Mouse (Mus musculus) ES-E14 (cell line): Measurements from ENCODE around the gene S100pbp. TPM values are rescaled to one million over a fixed set of nuclear protein-coding genes. Genes with fewer than 3 reads are reported as not detected.
A peak's percentile ranks its signal among the peaks of the same experiment; 100 is the strongest.

ENCODE experiments used
- DNase-seq: peaks from one replicate; pipeline ENCODE4 v3.0.0-alpha.2; 2013; ENCODE audit warnings: low read depth, low spot score
- H3K27ac ChIP-seq: 2 replicates; pipeline ENCODE4 v1.5.1; 2012; ENCODE audit warnings: low read depth, mild to moderate bottlenecking, low read length, moderate library complexity, mixed read lengths; ENCODE audit not compliant: poor library complexity, insufficient read depth, severe bottlenecking
- H3K36me3 ChIP-seq: 2 replicates; pipeline ENCODE4 v1.6.1; 2012; ENCODE audit warnings: mild to moderate bottlenecking, low read length, moderate library complexity, mixed read lengths; ENCODE audit not compliant: control insufficient read depth, poor library complexity, insufficient read depth, severe bottlenecking
- H3K4me1 ChIP-seq, 2 experiments: fragments of 150-350 bp in 1 of 2; sonication (generic) in 1 of 2; 2 replicates each; pipeline ENCODE4 v1.6.1; 2012; ENCODE audit warnings: low read length in 2 of 2, mild to moderate bottlenecking in 1 of 2, mixed read lengths in 1 of 2; ENCODE audit not compliant: control insufficient read depth in 2 of 2, insufficient read depth in 2 of 2, poor library complexity in 1 of 2
- H3K4me3 ChIP-seq, 2 experiments: fragments of 150-350 bp in 1 of 2; sonication (generic) in 1 of 2; 2 replicates each; pipeline ENCODE4 v1.5.1; 2012; ENCODE audit warnings: low read length in 2 of 2, low read depth in 1 of 2, mild to moderate bottlenecking in 1 of 2, mixed read lengths in 1 of 2; ENCODE audit not compliant: insufficient read depth in 1 of 2, poor library complexity in 1 of 2, severe bottlenecking in 1 of 2
- H3K9ac ChIP-seq: 2 replicates; pipeline ENCODE4 v1.6.1; 2012; ENCODE audit warnings: low read depth, mild to moderate bottlenecking, low read length, mixed read lengths; ENCODE audit not compliant: poor library complexity, insufficient read depth, severe bottlenecking
- H3K9me3 ChIP-seq: fragments of 150-350 bp; sonication (generic); 2 replicates; pipeline ENCODE4 v1.6.1; 2012; ENCODE audit warnings: low read depth, mild to moderate bottlenecking, low read length; ENCODE audit not compliant: control insufficient read depth, insufficient read depth
- CHD2 ChIP-seq: IDR thresholded peaks from 2 replicates; pipeline ENCODE4 v1.6.1; 2014; ENCODE audit warnings: mild to moderate bottlenecking, low read depth, low read length, inconsistent platforms
- HCFC1 ChIP-seq: IDR thresholded peaks from 2 replicates; pipeline ENCODE4 v1.6.1; 2012; ENCODE audit warnings: low read length, inconsistent platforms, borderline replicate concordance; ENCODE audit not compliant: insufficient read depth
- MAFK ChIP-seq: IDR thresholded peaks from 2 replicates; pipeline ENCODE4 v1.6.1; 2014; ENCODE audit warnings: mild to moderate bottlenecking, low read depth, low read length, inconsistent platforms; ENCODE audit not compliant: insufficient read depth
- ZC3H11A ChIP-seq: IDR thresholded peaks from 2 replicates; pipeline ENCODE4 v1.6.1; 2012; ENCODE audit warnings: low read depth, mild to moderate bottlenecking, inconsistent platforms, low read length, borderline replicate concordance
- ZNF384 ChIP-seq: IDR thresholded peaks from 2 replicates; pipeline ENCODE4 v1.6.1; 2012; ENCODE audit warnings: low read depth, low read length, inconsistent platforms
- in situ Hi-C, 2 experiments: fragments of 600-800 bp; cut with MboI; formaldehyde crosslinking; loops; one replicate each; pipeline ENCODE4 v1.15.1; 2025; ENCODE audit warnings: low sequenced_read_pairs in 2 of 2, inconsistent platforms in 1 of 2; ENCODE audit not compliant: unreplicated experiment in 2 of 2
- total RNA-seq: library from RNA; depleted of rRNA; stranded (reverse); fragments of 300-350 nt; gene quantifications from 2 replicates; pipeline ENCODE4 v1.2.3, GENCODE M21; 2012; rRNA removed

The S100pbp gene
- total RNA-seq, 1 experiment = 25.7 TPM

DNA sequence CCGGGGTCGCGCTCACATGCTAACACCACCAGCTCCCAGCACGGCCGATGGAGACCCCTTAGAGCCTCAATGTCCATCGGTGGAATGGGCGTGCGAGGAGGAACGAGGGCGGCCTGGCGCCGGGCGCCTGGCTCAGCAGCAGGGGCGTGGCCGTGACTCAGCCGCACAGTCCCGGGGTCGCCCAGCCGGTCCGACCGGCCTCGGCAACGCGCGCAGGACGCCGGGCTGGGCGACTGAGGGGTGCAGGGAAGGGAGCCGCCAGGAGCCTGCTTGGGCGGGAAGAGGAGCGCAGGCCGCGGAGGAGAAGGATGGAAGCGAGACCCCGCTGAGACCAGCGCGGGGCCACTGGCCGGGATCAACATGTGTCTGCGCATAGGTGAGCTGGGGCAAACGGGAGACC lies 84.2 kb downstream of the S100pbp start, which contains the start of gene Tmem54:
TSS of gene Tmem54 (plus strand) at position 193 of the 400 bp plus-strand sequence.
- Histone ChIP-seq H3K4me1 (peaks cover 1 to 17% of the 10 kb centered on the region in 2 experiments; a peak in 3 of 4 replicates), H3K4me3 (peak within 1 kb of the TSS; percentile 50 to 63), H3K27ac (no peak within 1 kb of the TSS), H3K9me3 (no peaks in the 10 kb centered on the region), H3K9ac (peak within 1 kb of the TSS; percentile 54), H3K36me3 (no peaks in the 10 kb centered on the region)
- TF ChIP-seq ZC3H11A (no peak), CHD2 (no peak), MAFK (peak; percentile 54; the same call in 1 of the 2 replicates)
- in situ Hi-C loops = no loop called here
- no peak for DNase-seq

DNA sequence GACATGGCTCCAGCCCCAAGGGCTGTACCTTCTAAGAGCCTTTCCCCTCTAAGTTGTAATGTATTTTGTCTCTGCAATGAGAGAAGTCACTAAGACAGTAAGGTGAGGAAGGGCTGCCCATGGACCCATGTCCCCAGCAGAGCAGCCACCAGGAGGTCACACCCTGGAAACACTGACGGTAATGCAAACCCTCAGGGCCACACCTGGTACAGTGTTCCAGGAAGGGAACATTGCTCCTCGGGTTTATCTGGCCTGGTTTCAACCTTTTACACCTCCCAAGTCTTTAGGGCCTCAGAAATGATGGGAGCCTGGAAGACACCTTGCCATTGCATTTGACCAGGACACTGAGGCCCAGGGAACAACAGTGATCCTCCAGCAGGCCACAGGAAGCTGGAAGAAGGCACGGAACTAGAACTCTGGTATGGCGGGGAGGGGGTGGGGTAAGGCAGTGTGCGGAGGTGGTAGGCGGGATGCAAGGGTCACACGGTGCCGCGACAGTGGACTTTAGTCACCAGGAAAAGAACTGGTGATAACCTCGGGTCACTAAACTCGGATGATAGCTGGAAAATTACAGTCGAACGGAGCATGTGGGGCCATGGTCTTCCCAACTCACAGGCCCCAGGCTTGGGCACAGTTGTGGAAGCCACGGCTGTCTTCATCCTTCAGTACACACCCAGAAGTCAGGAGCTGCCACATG lies 87.2 kb downstream of the S100pbp start:
- no peak for DNase-seq
- no peak overlapping the region for H3K4me3 ChIP-seq
- H3K4me1 ChIP-seq = peaks cover 1 to 14% of the 10 kb centered on the region in 2 experiments; a peak in 3 of 4 replicates
- H3K36me3 ChIP-seq = no peaks in the 10 kb centered on the region
- H3K9ac ChIP-seq = no peak overlapping the region
- H3K27ac ChIP-seq = no peak overlapping the region
- TF ChIP-seq ZC3H11A = no peak
- TF ChIP-seq CHD2 = no peak
- TF ChIP-seq MAFK = no peak
- TF ChIP-seq HCFC1 = no peak
- TF ChIP-seq ZNF384 = no peak
- no peaks in the 10 kb centered on the region for H3K9me3 ChIP-seq
- in situ Hi-C loops = no loop called here

Other genes with a start within 250 kb of the S100pbp start
- 16.0 and 21.2 TPM in 2 replicates for gene Azin2, start 227.3 kb downstream of the S100pbp start, total RNA-seq
- gene Ak2, start 197.8 kb downstream of the S100pbp start, total RNA-seq = 148 and 177 TPM in 2 replicates
- 47.1 and 66.7 TPM in 2 replicates for gene Rnf19b, start 131.5 kb downstream of the S100pbp start, total RNA-seq
- 10.0 and 18.8 TPM in 2 replicates for gene Tmem54, start 84.2 kb downstream of the S100pbp start, total RNA-seq
- 4.4 and 6.1 TPM in 2 replicates for gene Hpca, start 67.7 kb downstream of the S100pbp start, total RNA-seq
- 1.2 and 1.5 TPM in 2 replicates for gene Fndc5, start 52.7 kb downstream of the S100pbp start, total RNA-seq
- 125 and 136 TPM in 2 replicates for gene Yars, start within 50 bp of the S100pbp start, total RNA-seq
- 14.4 and 22.5 TPM in 2 replicates for gene C77080, start 71.7 kb upstream of the S100pbp start, total RNA-seq
- 2.0 and 2.1 TPM in 2 replicates for gene Sync, start 97.9 kb upstream of the S100pbp start, total RNA-seq
- 59.7 and 81.2 TPM in 2 replicates for gene Rbbp4, start 145.6 kb upstream of the S100pbp start, total RNA-seq
- 41.4 and 59.9 TPM in 2 replicates for gene Zbtb8os, start 146.0 kb upstream of the S100pbp start, total RNA-seq
- 25.3 and 32.5 TPM in 2 replicates for gene Zbtb8a, start 188.4 kb upstream of the S100pbp start, total RNA-seq